Mouse (Mus musculus) embryo, embryonic 10 days (tissue): ENCODE data around the gene Zbed5.
"Not testable (repeated sequence)": the region's sequence is repeated elsewhere in the genome, so short reads cannot be mapped to it uniquely, and the experiment has no call there.

Experiments
- DNase-seq: peaks from one replicate; pipeline ENCODE4 v3.0.0-alpha.2; 2015; ENCODE audit warnings: low spot score

Zbed5 gene

GRCm38 (mm10) chr5:129895198-129896088, at the start of gene Zbed5:
TSS of gene Zbed5 (plus strand) at chr5:129895723.
- DNase-seq = peak; percentile 98

GRCm38 (mm10) chr5:129846752-129847557, 48.6 kb upstream of the Zbed5 start, which contains the start of gene Sumf2:
TSS of gene Sumf2 (plus strand) at chr5:129846986.
- DNase-seq = peak; percentile 98

- no peak for DNase-seq
Observed at GRCm38 (mm10) chr5:129847558-129847820, 48.0 kb upstream of the Zbed5 start.

GRCm38 (mm10) chr5:129855163-129855562, 40.4 kb upstream of the Zbed5 start:
- no peak for DNase-seq

GRCm38 (mm10) chr5:129856414-129856813, 39.1 kb upstream of the Zbed5 start:
- DNase-seq = no peak

- no peak for DNase-seq
Observed at GRCm38 (mm10) chr5:129862325-129862724, 33.2 kb upstream of the Zbed5 start.

- peak; percentile 62 for DNase-seq
Observed at GRCm38 (mm10) chr5:129864467-129864866, 31.1 kb upstream of the Zbed5 start.

GRCm38 (mm10) chr5:129865841-129866240, 29.7 kb upstream of the Zbed5 start:
- no peak for DNase-seq

GRCm38 (mm10) chr5:129869238-129869995, 26.1 kb upstream of the Zbed5 start:
- no peak for DNase-seq

- no peak for DNase-seq
Observed at GRCm38 (mm10) chr5:129871238-129871637, 24.3 kb upstream of the Zbed5 start.

GRCm38 (mm10) chr5:129873942-129874341, 21.6 kb upstream of the Zbed5 start:
- DNase-seq = no peak

- DNase-seq = no peak
Observed at GRCm38 (mm10) chr5:129875098-129875497, 20.4 kb upstream of the Zbed5 start.

- DNase-seq = no peak
Observed at GRCm38 (mm10) chr5:129877731-129878455, 17.6 kb upstream of the Zbed5 start.

GRCm38 (mm10) chr5:129878946-129879345, 16.6 kb upstream of the Zbed5 start:
- peak; percentile 51 for DNase-seq

GRCm38 (mm10) chr5:129879888-129880287, 15.6 kb upstream of the Zbed5 start:
- DNase-seq = no peak

- no peak for DNase-seq
Observed at GRCm38 (mm10) chr5:129886271-129886670, 9.3 kb upstream of the Zbed5 start.

- DNase-seq = peak; percentile 98
Observed at GRCm38 (mm10) chr5:129886911-129887636, 8.4 kb upstream of the Zbed5 start, which contains the start of gene Chchd2. TSS of gene Chchd2 (minus strand) at chr5:129887470.

GRCm38 (mm10) chr5:129890390-129890789, 5.1 kb upstream of the Zbed5 start:
- DNase-seq = not testable (repeated sequence)

GRCm38 (mm10) chr5:129898449-129898848, 2.9 kb downstream of the Zbed5 start, which contains the start of gene Phkg1:
TSS of gene Phkg1 (minus strand) at chr5:129898549.
- no peak for DNase-seq

- DNase-seq = no peak
Observed at GRCm38 (mm10) chr5:129907775-129908174, 12.3 kb downstream of the Zbed5 start.
